Mouse (Mus musculus) CH12.LX (cell line): ENCODE results near the gene Hykk. TPM values are rescaled to one million over a fixed set of nuclear protein-coding genes. Genes with fewer than 3 reads are reported as not detected.

Experiments
- DNase-seq: peaks from one replicate; pipeline ENCODE4 v3.0.0-alpha.2; 2013; ENCODE audit errors: extremely low read depth
- H3K27ac ChIP-seq: 2 replicates; pipeline ENCODE4 v1.5.1; 2012; ENCODE audit warnings: low read depth, mild to moderate bottlenecking, control low read depth, moderate library complexity; ENCODE audit not compliant: insufficient read depth
- H3K27me3 ChIP-seq: replicated peaks from 2 replicates; pipeline ENCODE3; 2012; ENCODE audit warnings: inconsistent platforms
- H3K36me3 ChIP-seq, 2 experiments: replicated peaks in 1 of 2; 2 replicates each; pipeline versions ENCODE3 to v1.6.1; 2012; ENCODE audit warnings: inconsistent platforms in 1 of 2, low read length in 1 of 2, mild to moderate bottlenecking in 1 of 2, mixed read lengths in 1 of 2, moderate library complexity in 1 of 2; ENCODE audit not compliant: control insufficient read depth in 1 of 2, insufficient read depth in 1 of 2
- H3K4me1 ChIP-seq, 2 experiments: 2 replicates each; pipeline ENCODE4 v1.6.1; 2012; ENCODE audit warnings: inconsistent platforms in 1 of 2, moderate library complexity in 1 of 2; ENCODE audit not compliant: insufficient read depth in 2 of 2, control insufficient read depth in 1 of 2
- H3K4me2 ChIP-seq: 2 replicates; pipeline ENCODE4 v1.6.1; 2012; ENCODE audit warnings: low read depth, mild to moderate bottlenecking, control low read depth; ENCODE audit not compliant: poor library complexity, insufficient read depth, severe bottlenecking
- H3K4me3 ChIP-seq, 3 experiments: fragments of 150-350 bp in 1 of 3; sonication (generic) in 1 of 3; replicated peaks in 1 of 3; 2 replicates each; pipeline versions ENCODE3 to v1.5.1; 2011 to 2012; ENCODE audit warnings: low read depth in 2 of 3, low read length in 2 of 3, mild to moderate bottlenecking in 2 of 3, moderate library complexity in 2 of 3, control low read depth in 1 of 3, improper control_type of control experiment in 1 of 3, inconsistent platforms in 1 of 3, mixed read lengths in 1 of 3; ENCODE audit not compliant: poor library complexity in 1 of 3
- H3K79me2 ChIP-seq: replicated peaks from 2 replicates; pipeline ENCODE4 v1.6.1; 2012; ENCODE audit warnings: mild to moderate bottlenecking, moderate library complexity; ENCODE audit not compliant: control insufficient read depth, poor library complexity, insufficient read depth, severe bottlenecking; ENCODE audit errors: extremely low read depth
- H3K9ac ChIP-seq: 2 replicates; pipeline ENCODE4 v1.6.1; 2012; ENCODE audit warnings: low read depth, mild to moderate bottlenecking, control low read depth, moderate library complexity; ENCODE audit not compliant: insufficient read depth
- H3K9me3 ChIP-seq: replicated peaks from 2 replicates; pipeline ENCODE3; 2012; ENCODE audit warnings: low read length, inconsistent platforms, mixed read lengths
- BHLHE40 ChIP-seq: IDR thresholded peaks from 2 replicates; pipeline ENCODE4 v1.6.1; 2011; ENCODE audit warnings: mild to moderate bottlenecking, low read depth, low read length, improper control_type of control experiment
- CHD1 ChIP-seq: IDR thresholded peaks from 2 replicates; pipeline ENCODE4 v1.6.1; 2012; ENCODE audit warnings: low read depth, low read length, improper control_type of control experiment, inconsistent platforms
- CHD2 ChIP-seq: IDR thresholded peaks from 2 replicates; pipeline ENCODE4 v1.6.1; 2011; ENCODE audit warnings: low read length, improper control_type of control experiment
- CTCF ChIP-seq, 2 experiments: IDR thresholded peaks in 1 of 2; conservative IDR thresholded peaks in 1 of 2; 2 replicates each; pipeline ENCODE4 v1.5.1; 2011 to 2012; ENCODE audit warnings: low read depth in 2 of 2, low read length in 2 of 2, improper control_type of control experiment in 1 of 2, inconsistent platforms in 1 of 2, mild to moderate bottlenecking in 1 of 2, moderate library complexity in 1 of 2
- ELF1 ChIP-seq: IDR thresholded peaks from 2 replicates; pipeline ENCODE4 v1.6.1; 2014; ENCODE audit warnings: low read depth, mild to moderate bottlenecking, inconsistent platforms, low read length, improper control_type of control experiment
- EP300 ChIP-seq: IDR thresholded peaks from 2 replicates; pipeline ENCODE4 v1.6.1; 2011; ENCODE audit warnings: low read length, improper control_type of control experiment
- ETS1 ChIP-seq: conservative IDR thresholded peaks from 2 replicates; pipeline ENCODE4 v1.6.1; 2012; ENCODE audit warnings: low read depth, mild to moderate bottlenecking, inconsistent platforms, low read length, improper control_type of control experiment, moderate library complexity
- HCFC1 ChIP-seq: IDR thresholded peaks from 2 replicates; pipeline ENCODE4 v1.6.1; 2012; ENCODE audit warnings: low read depth, mild to moderate bottlenecking, inconsistent platforms, low read length, improper control_type of control experiment
- IRF4 ChIP-seq: IDR thresholded peaks from 2 replicates; pipeline ENCODE4 v1.6.1; 2014; ENCODE audit warnings: low read depth, mild to moderate bottlenecking, inconsistent platforms, low read length, improper control_type of control experiment
- JUN ChIP-seq: IDR thresholded peaks from 2 replicates; pipeline ENCODE4 v1.6.1; 2011; ENCODE audit warnings: low read depth, mild to moderate bottlenecking, low read length, improper control_type of control experiment, moderate library complexity; ENCODE audit not compliant: insufficient read depth
- JUND ChIP-seq: conservative IDR thresholded peaks from 2 replicates; pipeline ENCODE4 v1.6.1; 2011; ENCODE audit warnings: low read depth, low read length, improper control_type of control experiment
- MAFK ChIP-seq: IDR thresholded peaks from 2 replicates; pipeline ENCODE4 v1.6.1; 2011; ENCODE audit warnings: low read length, improper control_type of control experiment; ENCODE audit not compliant: insufficient replicate concordance
- MAZ ChIP-seq: IDR thresholded peaks from 2 replicates; pipeline ENCODE4 v1.6.1; 2012; ENCODE audit warnings: low read depth, mild to moderate bottlenecking, inconsistent platforms, low read length, improper control_type of control experiment, moderate library complexity
- MXI1 ChIP-seq: IDR thresholded peaks from 2 replicates; pipeline ENCODE4 v1.6.1; 2011; ENCODE audit warnings: mild to moderate bottlenecking, low read depth, low read length, improper control_type of control experiment
- MYC ChIP-seq: IDR thresholded peaks from 2 replicates; pipeline ENCODE4 v1.6.1; 2011; ENCODE audit warnings: low read depth, mild to moderate bottlenecking, improper control_type of control experiment, low read length
- PAX5 ChIP-seq: IDR thresholded peaks from 2 replicates; pipeline ENCODE4 v1.6.1; 2012; ENCODE audit warnings: low read length, inconsistent platforms, mixed read lengths
- RAD21 ChIP-seq: IDR thresholded peaks from 2 replicates; pipeline ENCODE4 v1.6.1; 2011; ENCODE audit warnings: low read depth, mild to moderate bottlenecking, low read length, improper control_type of control experiment, moderate library complexity
- RCOR1 ChIP-seq: conservative IDR thresholded peaks from 2 replicates; pipeline ENCODE4 v1.6.1; 2012; ENCODE audit warnings: low read depth, mild to moderate bottlenecking, inconsistent platforms, low read length, improper control_type of control experiment
- SIN3A ChIP-seq: IDR thresholded peaks from 2 replicates; pipeline ENCODE4 v1.6.1; 2012; ENCODE audit warnings: low read length, improper control_type of control experiment, inconsistent platforms
- SMC3 ChIP-seq: IDR thresholded peaks from 2 replicates; pipeline ENCODE4 v1.6.1; 2011; ENCODE audit warnings: low read depth, low read length, improper control_type of control experiment
- TCF12 ChIP-seq: IDR thresholded peaks from 2 replicates; pipeline ENCODE4 v1.6.1; 2014; ENCODE audit warnings: low read depth, mild to moderate bottlenecking, inconsistent platforms, low read length, improper control_type of control experiment
- UBTF ChIP-seq: IDR thresholded peaks from 2 replicates; pipeline ENCODE4 v1.6.1; 2012; ENCODE audit warnings: low read depth, mild to moderate bottlenecking, inconsistent platforms, low read length, improper control_type of control experiment, moderate library complexity
- USF2 ChIP-seq: conservative IDR thresholded peaks from 2 replicates; pipeline ENCODE4 v1.6.1; 2011; ENCODE audit warnings: low read depth, low read length, improper control_type of control experiment
- ZC3H11A ChIP-seq: IDR thresholded peaks from 2 replicates; pipeline ENCODE4 v1.6.1; 2012; ENCODE audit warnings: low read depth, mild to moderate bottlenecking, inconsistent platforms, low read length, improper control_type of control experiment
- ZMIZ1 ChIP-seq: IDR thresholded peaks from 2 replicates; pipeline ENCODE4 v1.6.1; 2012; ENCODE audit warnings: low read depth, mild to moderate bottlenecking, inconsistent platforms, low read length, improper control_type of control experiment
- dilution Hi-C: fragments of 300-500 bp; cut with MboI; formaldehyde crosslinking; loops from 2 replicates; pipeline ENCODE4 v1.14.3; 2020; ENCODE audit warnings: low sequenced_read_pairs; ENCODE audit not compliant: extremely low pct_unique_long_range_greater_than_20kb, extremely low pct_ligation_motif_present
- in situ Hi-C: fragments of 300-500 bp; cut with MboI; formaldehyde crosslinking; loops from 3 replicates; pipeline ENCODE4 v1.14.3; 2019; ENCODE audit warnings: low sequenced_read_pairs, low pct_ligation_motif_present, low pct_unique_long_range_greater_than_20kb, mixed read lengths
- polyA plus RNA-seq: library from polyadenylated mRNA; unstranded; fragments of >175 nt; gene quantifications from 2 replicates; pipeline ENCODE4 v1.2.1, GENCODE M21; 2012; ENCODE audit warnings: low read depth; ENCODE audit not compliant: insufficient read length
- total RNA-seq, 2 experiments: library from RNA; depleted of rRNA; stranded (reverse); fragments of 300-350 nt in 1 of 2; fragments of >200 nt in 1 of 2; gene quantifications; 2 replicates each; pipeline ENCODE4 v1.2.3; 2012 to 2014

The Hykk gene
- total and polyA plus RNA-seq, 3 experiments, result 0.15 to 0.23 (median 0.17) TPM

DNA sequence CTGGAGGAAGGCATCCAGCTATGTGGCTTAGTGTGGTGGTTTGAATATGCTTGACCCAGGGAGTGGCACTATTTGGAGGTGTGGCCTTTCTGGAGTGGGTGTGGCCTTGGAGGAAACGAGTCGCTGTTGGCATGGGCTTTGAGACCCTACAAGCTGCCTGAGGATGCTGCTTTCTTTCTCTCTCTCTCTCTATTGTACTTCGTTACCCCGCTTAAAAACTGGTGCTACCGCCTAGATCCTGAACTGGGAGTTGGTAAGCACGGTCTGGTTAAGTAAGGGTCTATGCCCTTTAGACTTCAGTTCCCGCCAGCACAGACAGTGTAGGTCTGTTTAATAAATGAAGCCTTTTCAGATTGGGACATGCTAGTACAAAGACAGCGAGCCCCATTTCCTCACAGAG is 682 bp upstream of the Hykk start:
- DNase-seq, result no peak
- no peaks in the 10 kb centered on the region for H3K27me3 ChIP-seq
- dilution Hi-C loops (no loop called here), in situ Hi-C loops (no loop called here)
- H3K27ac ChIP-seq, result no peak overlapping the region
- H3K79me2 ChIP-seq, result no peaks in the 10 kb centered on the region
- peak overlapping the region; percentile 60; the same call in 1 of the 2 replicates for H3K4me2 ChIP-seq
- H3K4me1 ChIP-seq, result no peaks in the 10 kb centered on the region; a peak in 1 of 4 replicates
- TF ChIP-seq ZC3H11A (no peak), MAZ (no peak), SMC3 (no peak), ZMIZ1 (no peak), ETS1 (no peak), CTCF (conservative IDR thresholded peaks at IDR 0.05 in 1 of 2, IDR thresholded peaks at IDR 0.05 in 1 of 2; ENCODE audit: low read depth in 2 of 2, low read length in 2 of 2) (no peak), UBTF (no peak), MXI1 (no peak), JUN (no peak), EP300 (no peak), CHD1 (no peak), PAX5 (no peak), HCFC1 (no peak)
- peaks cover 6% of the 10 kb centered on the region for H3K9me3 ChIP-seq
- H3K4me3 ChIP-seq, result peak overlapping the region in 1 of 3 experiments; percentile 10
- H3K36me3 ChIP-seq, result peaks cover 0 to 12% of the 10 kb centered on the region in 2 experiments
- no peak overlapping the region for H3K9ac ChIP-seq

DNA sequence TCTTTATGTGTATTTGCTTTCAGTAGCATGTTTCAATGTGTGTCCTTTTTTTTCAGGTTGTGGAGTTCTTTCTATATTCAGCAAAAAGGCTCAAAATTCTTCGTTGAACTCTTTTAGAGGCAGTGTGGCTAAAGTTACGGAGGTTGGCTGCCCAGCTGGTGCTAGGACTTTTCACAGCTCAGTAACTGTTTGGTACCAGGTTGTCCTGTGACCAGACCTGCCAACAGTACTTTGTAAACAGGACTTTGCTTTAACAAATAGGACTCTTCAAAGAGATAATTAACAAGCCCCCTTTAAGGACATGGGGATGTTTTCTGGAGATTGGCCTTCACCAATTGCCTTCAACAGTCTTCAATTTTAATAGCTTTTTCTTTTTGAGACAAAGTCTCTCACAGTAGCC is 1.1 kb downstream of the Hykk start:
- Histone ChIP-seq H3K9me3 (peaks cover 6% of the 10 kb centered on the region), H3K36me3 (peaks cover 0 to under 1% of the 10 kb centered on the region in 2 experiments), H3K79me2 (no peaks in the 10 kb centered on the region), H3K4me2 (no peak overlapping the region), H3K4me3 (no peak overlapping the region), H3K4me1 (no peaks in the 10 kb centered on the region; a peak in 1 of 4 replicates), H3K9ac (no peak overlapping the region), H3K27me3 (no peaks in the 10 kb centered on the region), H3K27ac (no peak overlapping the region)
- in situ Hi-C loops (no loop called here), dilution Hi-C loops (no loop called here)
- TF ChIP-seq HCFC1 (no peak), RAD21 (no peak), MAFK (no peak), TCF12 (no peak), IRF4 (no peak), SMC3 (no peak), BHLHE40 (no peak), PAX5 (no peak), ETS1 (no peak), CHD2 (no peak), CTCF (conservative IDR thresholded peaks at IDR 0.05 in 1 of 2, IDR thresholded peaks at IDR 0.05 in 1 of 2; ENCODE audit: low read depth in 2 of 2, low read length in 2 of 2) (no peak), ELF1 (no peak), USF2 (no peak), JUND (no peak), RCOR1 (no peak), SIN3A (no peak), MYC (no peak)
- no peak for DNase-seq
